Mouse (Mus musculus): ENCODE data around the gene Plekha4. TPM values are rescaled to one million over a fixed set of nuclear protein-coding genes. Genes with fewer than 3 reads are reported as not detected.
A peak's percentile ranks its signal among the peaks of the same experiment; 100 is the strongest.

Plekha4 gene
- polyA plus RNA-seq, 1 experiment from 2014 or later, result 0.80 TPM

GRCm38 (mm10) chr7:45564811-45565210 is 38.7 kb downstream of the Plekha4 start:
- Histone ChIP-seq H3K9ac (no peak overlapping the region), H3K4me2 (no peak overlapping the region), H3K4me1 (peaks cover 72% of the 10 kb centered on the region), H3K36me3 (0 out of 2 replicates have a peak, but pooled peaks cover under 1% of the 10 kb centered on the region), H3K4me3 (no peak overlapping the region), H3K27me3 (replicated peaks) (no peaks in the 10 kb centered on the region), H3K27ac (no peak overlapping the region), H3K9me3 (replicated peaks) (no peaks in the 10 kb centered on the region)
- no peak for ATAC-seq
- WGBS (ENCODE audit: insufficient replicate concordance), result 68% methylated on average over 2 of the region's 2 CpGs

GRCm38 (mm10) chr7:45565446-45565845 is 39.3 kb downstream of the Plekha4 start:
- no peak for ATAC-seq
- Histone ChIP-seq H3K4me1 (peaks cover 72% of the 10 kb centered on the region), H3K27me3 (replicated peaks) (no peaks in the 10 kb centered on the region), H3K27ac (no peak overlapping the region), H3K9me3 (replicated peaks) (no peaks in the 10 kb centered on the region), H3K4me2 (no peak overlapping the region), H3K9ac (no peak overlapping the region), H3K36me3 (0 out of 2 replicates have a peak, but pooled peaks cover 4% of the 10 kb centered on the region), H3K4me3 (no peak overlapping the region)
- WGBS (ENCODE audit: insufficient replicate concordance), result 78% methylated on average over 9 of the region's 9 CpGs

- ATAC-seq, result no peak
Observed at GRCm38 (mm10) chr7:45567112-45567779, 41.1 kb downstream of the Plekha4 start.

DNA sequence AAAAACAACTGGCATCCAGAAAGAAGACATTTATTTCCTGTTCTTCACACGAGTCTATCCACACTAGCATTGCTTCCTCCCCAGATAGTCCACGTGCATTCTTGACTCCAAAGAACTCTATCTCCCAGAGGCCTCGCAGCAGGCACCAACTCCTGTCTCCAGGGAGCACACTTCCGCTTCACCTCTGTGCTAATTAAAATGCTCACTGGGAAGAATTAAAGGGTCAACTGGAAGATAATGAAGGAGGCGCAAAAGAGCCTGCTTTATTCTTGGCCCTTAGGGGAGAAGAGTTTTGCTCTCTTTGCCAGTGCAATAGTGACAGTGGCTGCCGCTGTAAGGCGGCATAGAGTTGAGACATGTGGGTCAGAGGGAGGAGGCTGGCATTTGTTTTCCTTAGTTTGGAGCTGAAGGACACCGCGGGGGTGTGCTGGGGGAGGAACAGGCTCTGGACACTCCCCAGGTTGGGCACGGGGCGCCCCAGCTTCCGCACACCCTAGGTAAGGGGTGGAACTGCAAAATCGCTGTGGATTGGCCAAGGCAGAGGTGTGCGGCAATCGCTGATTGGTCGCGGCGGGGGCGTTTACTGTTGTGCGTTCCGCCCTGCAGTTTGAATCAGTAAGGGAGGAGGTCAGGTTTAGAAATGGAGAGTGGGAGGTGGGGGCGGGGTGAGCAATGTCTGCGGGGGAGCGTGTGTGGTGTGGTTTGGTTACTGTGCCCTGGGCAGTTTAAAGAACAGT is 41.8 kb downstream of the Plekha4 start:
- peaks cover 72% of the 10 kb centered on the region for H3K4me1 ChIP-seq
- H3K27me3 ChIP-seq (replicated peaks), result no peaks in the 10 kb centered on the region
- peak; percentile 94 for ATAC-seq

More at GRCm38 (mm10) chr7:45567112-45567779, 41.1 kb downstream of the Plekha4 start:
- Histone ChIP-seq H3K4me1 (peaks cover 72% of the 10 kb centered on the region), H3K27me3 (replicated peaks) (no peaks in the 10 kb centered on the region), H3K4me2 (peak overlapping the region; percentile 96), H3K27ac (peak overlapping the region; percentile 89), H3K9ac (peak overlapping the region; percentile 58; the same call in 1 of the 2 replicates), H3K36me3 (0 out of 2 replicates have a peak, but pooled peaks cover 4% of the 10 kb centered on the region), H3K4me3 (0 out of 2 replicates have a peak overlapping the region, but pooled peaks have one; percentile 58), H3K9me3 (replicated peaks) (no peaks in the 10 kb centered on the region)
- 70% methylated on average over 8 of the region's 8 CpGs for WGBS (ENCODE audit: insufficient replicate concordance)

DNA sequence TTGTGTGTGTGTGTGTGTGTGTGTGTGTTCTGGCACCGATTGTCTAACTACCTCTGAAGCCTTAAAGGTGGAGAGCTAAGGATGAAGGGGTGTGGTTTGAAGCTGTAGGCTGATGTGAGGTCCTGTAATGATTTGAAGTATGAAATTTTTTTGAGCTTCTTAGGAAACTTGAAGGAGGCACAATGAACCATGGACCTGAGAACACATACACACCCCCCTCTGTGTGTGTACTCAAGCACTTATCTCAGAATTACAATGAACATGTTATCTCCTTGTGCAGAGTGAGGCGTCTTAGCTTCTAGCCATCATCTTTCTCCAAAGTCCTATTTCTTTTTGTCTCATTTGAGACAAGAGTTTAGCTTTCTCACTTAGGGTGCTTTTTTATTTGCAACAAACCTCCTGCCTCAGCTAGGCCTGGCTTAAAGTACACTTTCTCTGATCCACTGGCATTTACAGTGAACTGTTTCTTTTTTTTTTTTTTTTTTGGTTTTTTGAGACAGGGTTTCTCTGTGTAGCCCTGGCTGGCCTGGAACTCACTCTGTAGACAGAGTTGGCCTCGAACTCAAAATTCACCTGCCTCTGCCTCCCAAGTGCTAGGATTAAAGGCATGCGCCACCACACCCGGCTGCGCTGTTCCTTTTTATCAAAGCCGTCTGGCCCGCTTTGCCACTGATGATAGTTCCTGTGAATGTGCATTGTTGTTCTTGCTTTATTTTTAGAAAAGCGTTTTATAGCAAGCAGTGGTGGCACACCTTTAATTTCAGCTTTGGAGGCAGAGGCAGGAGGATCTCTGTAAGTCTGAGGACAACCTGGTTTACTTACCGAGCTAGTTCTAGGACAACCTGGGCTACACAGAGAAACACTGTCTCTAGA is 42.7 kb downstream of the Plekha4 start:
- H3K4me3 ChIP-seq, result peak overlapping the region; percentile 58
- no peaks in the 10 kb centered on the region for H3K9me3 ChIP-seq (replicated peaks)
- H3K27me3 ChIP-seq (replicated peaks), result no peaks in the 10 kb centered on the region
- ATAC-seq, result peak; percentile 55
- peaks cover 73% of the 10 kb centered on the region for H3K4me1 ChIP-seq
- 23% methylated on average over 10 of the region's 10 CpGs for WGBS (ENCODE audit: insufficient replicate concordance)
- H3K4me2 ChIP-seq, result peak overlapping the region; percentile 96
- peak overlapping the region; percentile 44 for H3K9ac ChIP-seq
- H3K36me3 ChIP-seq, result 0 out of 2 replicates have a peak, but pooled peaks cover 6% of the 10 kb centered on the region
- peak overlapping the region; percentile 89 for H3K27ac ChIP-seq

More for the DNA sequence above, 41.8 kb downstream of the Plekha4 start:
- peak overlapping the region; percentile 58 for H3K9ac ChIP-seq
- H3K4me2 ChIP-seq, result peak overlapping the region; percentile 96
- H3K27ac ChIP-seq, result peak overlapping the region; percentile 89
- peak overlapping the region; percentile 58 for H3K4me3 ChIP-seq
- H3K36me3 ChIP-seq, result 0 out of 2 replicates have a peak, but pooled peaks cover 4% of the 10 kb centered on the region
- no peaks in the 10 kb centered on the region for H3K9me3 ChIP-seq (replicated peaks)
- 2% methylated on average over 24 of the region's 24 CpGs for WGBS (ENCODE audit: insufficient replicate concordance)

DNA sequence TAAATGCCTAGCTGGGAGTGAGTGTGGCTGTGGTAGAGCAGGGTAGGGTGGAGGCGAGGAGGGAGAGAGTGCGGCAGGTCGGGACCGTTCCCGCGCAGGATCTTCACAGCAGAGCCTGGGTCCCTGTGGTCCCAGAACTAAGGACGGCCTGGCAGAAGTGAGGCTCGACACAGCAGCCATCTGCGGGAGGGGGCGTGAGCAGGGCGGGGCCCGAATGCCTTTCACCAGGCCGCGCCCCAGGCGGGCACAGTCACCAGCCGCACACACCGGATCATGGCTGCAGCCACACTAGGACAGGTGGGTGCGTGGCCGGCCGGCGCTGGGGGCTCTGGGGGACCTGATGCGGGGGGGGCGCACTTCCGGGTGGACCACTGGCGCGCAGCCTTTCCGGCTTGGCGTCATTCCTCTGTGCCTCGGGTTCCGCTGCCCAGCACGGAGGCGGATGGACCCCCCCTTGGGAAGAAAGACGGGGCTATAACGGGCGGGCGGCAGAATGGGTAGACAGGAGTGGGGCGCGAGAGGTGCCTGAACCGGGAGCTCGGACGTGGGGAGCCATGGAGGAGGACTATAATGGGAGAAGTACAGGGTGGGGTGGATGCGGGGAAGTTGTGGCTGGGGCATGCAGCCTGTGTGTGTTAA is 44.1 kb downstream of the Plekha4 start, which contains the start of gene Bcat2:
TSS of gene Bcat2 (plus strand) at position 51 of the 639 bp plus-strand sequence.
- peak; percentile 63 for ATAC-seq
- Histone ChIP-seq H3K27ac (peak within 1 kb of the TSS; percentile 89), H3K27me3 (replicated peaks) (no peaks in the 10 kb centered on the region), H3K4me2 (peak within 1 kb of the TSS; percentile 96), H3K9ac (peak within 1 kb of the TSS; percentile 85), H3K4me3 (peak within 1 kb of the TSS; percentile 77), H3K36me3 (peaks cover 13% of the 10 kb centered on the region), H3K9me3 (replicated peaks) (no peaks in the 10 kb centered on the region), H3K4me1 (peaks cover 74% of the 10 kb centered on the region)
- WGBS (ENCODE audit: insufficient replicate concordance), result 1% methylated on average over 42 of the region's 42 CpGs

DNA sequence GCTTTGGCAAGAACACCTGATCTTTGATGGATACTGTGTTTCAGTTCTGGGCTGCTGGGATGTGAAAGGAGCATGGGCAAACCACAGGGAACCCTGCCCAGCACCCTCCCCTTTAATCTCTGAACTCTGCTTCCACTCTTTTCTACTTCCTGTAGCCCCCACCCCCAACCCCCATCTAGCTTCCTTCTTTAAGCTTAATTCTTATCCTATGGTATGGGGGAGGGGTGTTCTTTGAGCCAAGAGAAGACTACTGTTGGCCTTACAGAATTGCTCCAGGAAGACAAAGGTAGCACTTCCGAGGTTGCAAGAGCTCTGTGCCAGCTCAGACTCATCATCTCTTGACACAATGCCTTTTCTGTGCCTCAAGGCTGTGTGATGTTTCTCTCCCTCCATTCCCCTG is 45.8 kb downstream of the Plekha4 start:
- no peak for ATAC-seq
- Histone ChIP-seq H3K9me3 (replicated peaks) (no peaks in the 10 kb centered on the region), H3K4me1 (peaks cover 69% of the 10 kb centered on the region), H3K27me3 (replicated peaks) (no peaks in the 10 kb centered on the region), H3K4me2 (peak overlapping the region; percentile 96), H3K9ac (peak overlapping the region; percentile 25; the same call in 1 of the 2 replicates), H3K36me3 (peaks cover 30% of the 10 kb centered on the region), H3K27ac (no peak overlapping the region; the same call in 1 of the 2 replicates), H3K4me3 (0 out of 2 replicates have a peak overlapping the region, but pooled peaks have one; percentile 77)
- WGBS (ENCODE audit: insufficient replicate concordance), result 14% methylated on average over 1 of the region's 1 CpGs

GRCm38 (mm10) chr7:45573954-45574353 is 47.8 kb downstream of the Plekha4 start:
- Histone ChIP-seq H3K36me3 (peaks cover 48% of the 10 kb centered on the region), H3K27ac (no peak overlapping the region; the same call in 1 of the 2 replicates), H3K4me2 (peak overlapping the region; percentile 36), H3K9ac (peak overlapping the region; percentile 24; the same call in 1 of the 2 replicates), H3K4me1 (peaks cover 50% of the 10 kb centered on the region), H3K4me3 (peak overlapping the region; percentile 39), H3K9me3 (replicated peaks) (no peaks in the 10 kb centered on the region), H3K27me3 (replicated peaks) (no peaks in the 10 kb centered on the region)
- 65% methylated on average over 8 of the region's 8 CpGs for WGBS (ENCODE audit: insufficient replicate concordance)
- ATAC-seq, result no peak

DNA sequence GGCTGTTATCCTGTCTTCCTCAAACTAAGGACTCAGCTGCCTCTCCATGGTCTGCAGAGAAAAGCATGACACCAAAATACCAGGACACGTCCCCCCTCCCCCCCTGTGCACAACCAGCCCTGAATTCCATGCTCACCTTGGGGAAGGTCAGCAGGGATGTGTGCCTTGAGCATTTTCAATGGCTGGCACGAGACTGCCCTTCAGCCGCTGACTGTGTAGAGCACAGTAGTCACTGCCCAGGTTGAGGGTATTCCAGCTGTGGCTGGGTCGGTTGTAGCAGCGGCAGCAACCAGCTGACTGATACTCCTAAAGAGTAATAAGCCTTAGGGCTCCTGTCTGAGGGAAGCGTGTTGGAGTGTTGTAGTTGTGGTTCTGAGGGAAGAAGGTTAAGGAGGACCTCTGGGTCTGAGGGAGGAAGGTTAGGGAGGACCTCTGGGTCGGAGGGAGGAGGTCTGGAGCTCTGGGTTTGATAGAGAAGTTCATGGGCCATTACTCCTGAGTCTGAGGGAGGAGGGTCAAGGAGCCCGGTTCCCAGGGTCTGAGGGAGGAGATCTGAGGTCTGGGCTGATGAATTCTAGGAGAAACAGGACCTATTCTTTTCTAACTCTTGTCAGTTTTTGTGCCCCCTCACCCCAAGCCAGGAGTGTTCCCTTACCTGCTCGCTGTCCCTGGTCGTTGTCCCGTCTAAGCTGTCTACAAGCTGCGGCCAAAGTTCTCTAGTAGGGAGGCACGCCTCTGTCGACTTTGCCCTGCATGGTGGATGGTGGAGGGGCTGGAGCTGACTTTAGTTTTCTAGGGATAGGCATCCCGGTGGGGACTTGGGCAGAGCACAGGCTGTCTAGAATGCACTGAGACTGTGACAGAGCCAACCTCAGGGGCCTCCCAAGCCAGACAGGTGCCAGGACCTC is 48.6 kb downstream of the Plekha4 start:
- 73% methylated on average over 15 of the region's 15 CpGs for WGBS (ENCODE audit: insufficient replicate concordance)
- Histone ChIP-seq H3K4me1 (peaks cover 43% of the 10 kb centered on the region), H3K9ac (0 out of 2 replicates have a peak overlapping the region, but pooled peaks have one; percentile 31), H3K36me3 (peaks cover 51% of the 10 kb centered on the region), H3K9me3 (replicated peaks) (no peaks in the 10 kb centered on the region), H3K4me2 (peak overlapping the region; percentile 36), H3K27me3 (replicated peaks) (no peaks in the 10 kb centered on the region), H3K27ac (peak overlapping the region; percentile 67), H3K4me3 (peak overlapping the region; percentile 39)
- ATAC-seq, result no peak

DNA sequence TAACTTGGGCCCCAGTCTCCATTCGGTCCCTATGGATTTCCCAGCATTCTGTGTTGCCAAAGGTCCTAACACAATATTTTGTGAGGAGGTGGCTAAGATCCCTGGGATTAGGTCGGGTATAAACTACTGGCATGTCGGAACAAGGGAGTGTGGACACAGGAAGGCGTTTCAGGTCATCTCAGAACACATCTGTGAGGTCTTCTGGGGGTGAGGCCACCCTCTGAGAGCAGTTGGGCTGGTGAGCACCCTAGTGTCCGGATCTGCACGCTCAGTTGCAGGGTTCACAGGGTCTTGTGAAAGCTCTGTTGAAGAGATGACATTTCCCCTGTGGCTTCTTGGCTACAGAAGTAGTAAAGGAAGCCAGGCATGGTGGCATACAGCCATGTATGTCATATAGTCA is 59.8 kb downstream of the Plekha4 start:
- Histone ChIP-seq H3K4me1 (peaks cover 10% of the 10 kb centered on the region), H3K9ac (no peak overlapping the region), H3K4me2 (no peak overlapping the region), H3K36me3 (peaks cover 68% of the 10 kb centered on the region), H3K9me3 (replicated peaks) (no peaks in the 10 kb centered on the region), H3K27ac (no peak overlapping the region), H3K27me3 (replicated peaks) (no peaks in the 10 kb centered on the region), H3K4me3 (no peak overlapping the region)
- WGBS (ENCODE audit: insufficient replicate concordance), result 83% methylated on average over 6 of the region's 6 CpGs
- ATAC-seq, result no peak
